Mouse (Mus musculus) urinary bladder, postnatal 36 days (tissue): ENCODE measurements around the gene Vdac1.

ENCODE experiments used
- DNase-seq, 2 experiments: peaks; one replicate each; pipeline ENCODE4 v3.0.0; 2022; ENCODE audit warnings: low spot score in 2 of 2, mixed read lengths in 1 of 2

Gene Vdac1

DNA sequence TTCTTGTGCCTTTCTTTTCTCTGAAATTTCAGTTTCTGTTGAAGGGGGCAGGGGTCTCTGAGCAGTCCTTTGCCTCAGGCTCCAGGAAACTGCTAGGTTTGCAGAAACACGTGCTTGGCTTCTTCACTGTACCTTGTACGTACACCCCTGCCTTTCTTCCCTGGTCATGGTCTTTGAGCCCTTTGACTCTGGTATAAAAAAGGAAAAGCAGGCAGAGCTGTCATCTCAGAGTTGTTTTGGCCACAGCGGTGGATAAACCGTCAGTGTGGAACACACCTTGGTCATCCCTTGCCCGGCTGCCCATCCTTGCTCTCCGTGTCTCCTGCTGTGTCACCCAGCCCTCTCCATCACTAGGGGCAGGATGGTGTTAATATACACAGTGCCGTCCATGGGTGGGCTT lies 59.2 kb downstream of the Vdac1 start:
- DNase-seq: no peak

DNA sequence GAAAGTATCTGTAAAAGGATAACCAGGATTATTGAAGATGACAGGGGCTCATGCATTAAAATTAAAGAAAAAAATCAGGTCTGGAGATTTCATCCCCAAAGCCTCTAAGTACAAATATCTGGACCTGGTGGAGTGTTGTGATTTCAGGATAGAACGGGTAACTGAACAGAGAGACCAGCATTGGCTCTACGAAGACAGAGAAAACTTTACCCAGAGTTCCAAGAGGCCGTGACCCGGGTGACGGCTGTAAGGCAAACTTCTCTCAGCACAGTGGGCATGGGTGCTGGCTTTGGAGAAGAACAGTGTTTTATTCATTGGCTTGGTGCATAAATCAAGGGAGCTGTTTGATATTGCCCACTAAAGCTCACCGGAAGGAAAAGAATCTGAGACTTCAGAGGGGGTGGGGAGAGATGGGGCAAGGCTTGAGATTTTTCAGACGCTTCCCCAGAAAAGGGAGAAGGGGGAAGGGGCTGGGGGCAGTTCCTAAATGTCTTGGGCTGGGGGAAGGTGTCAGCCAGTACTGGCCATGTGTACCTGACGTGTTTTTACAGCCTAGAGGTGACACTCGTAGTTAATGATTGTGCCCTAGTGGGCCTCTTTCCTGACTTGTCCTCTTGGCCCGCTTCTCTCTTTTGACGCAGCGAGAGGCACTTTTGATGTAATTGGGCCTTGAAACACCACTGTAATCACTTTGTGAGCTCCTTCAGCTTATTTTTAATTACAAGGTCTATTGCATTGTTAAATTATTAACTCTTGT lies 59.8 kb downstream of the Vdac1 start:
- no peak for DNase-seq

DNA sequence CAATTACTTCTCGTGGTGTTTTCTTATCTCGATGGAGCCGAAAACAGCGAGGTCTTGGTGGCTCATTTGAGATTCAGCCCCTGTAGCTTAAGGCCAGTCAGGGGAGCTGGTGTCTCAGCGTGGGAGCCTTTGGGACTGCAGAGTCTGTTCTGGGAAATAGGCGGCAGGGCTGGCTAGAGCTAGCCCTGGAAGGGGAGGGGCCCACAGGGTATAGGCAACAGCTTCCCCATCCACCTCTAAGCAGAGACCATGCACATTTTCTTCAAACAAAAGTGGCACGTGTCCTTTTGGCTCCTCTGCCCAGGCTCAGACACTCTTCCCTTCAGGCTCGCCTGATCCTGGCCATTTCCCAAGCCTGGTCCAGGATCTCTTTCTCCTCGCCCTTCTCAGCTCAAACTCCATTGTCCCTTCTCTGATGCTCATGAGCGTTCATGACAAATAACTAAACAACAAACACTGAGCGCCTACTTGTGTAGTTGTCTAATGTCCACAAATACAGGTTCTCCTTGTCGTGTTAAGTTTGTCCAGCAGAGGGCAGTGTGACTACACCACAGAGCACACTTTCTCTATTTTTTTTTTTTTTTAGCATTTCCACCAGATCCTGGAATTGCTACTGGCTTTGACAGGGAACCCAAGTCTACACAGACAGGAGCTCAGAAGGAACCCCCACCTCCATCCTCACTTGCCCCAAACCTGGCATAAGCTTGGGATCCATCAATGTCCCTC lies 60.6 kb downstream of the Vdac1 start:
- peak; percentile 37 to 49 for DNase-seq

DNA sequence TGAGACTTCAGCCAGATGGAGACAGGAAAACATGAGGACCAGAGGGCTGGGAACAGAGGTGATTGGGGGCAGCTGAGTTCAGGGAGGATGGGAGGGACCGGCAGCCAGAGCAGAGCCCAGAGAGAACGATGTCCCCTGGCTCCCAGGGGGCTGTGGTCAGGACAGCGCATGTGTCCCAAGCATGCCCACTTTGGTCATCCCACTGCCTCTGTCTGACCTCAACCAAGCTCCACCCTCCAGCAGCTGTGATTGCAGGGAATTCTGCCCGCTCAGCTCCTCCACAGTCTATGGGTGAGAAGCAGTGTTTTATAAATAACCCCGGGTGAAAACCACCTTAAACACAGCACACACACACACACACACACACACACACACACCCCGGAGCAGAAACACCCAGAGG lies 68.8 kb downstream of the Vdac1 start:
- DNase-seq: no peak

DNA sequence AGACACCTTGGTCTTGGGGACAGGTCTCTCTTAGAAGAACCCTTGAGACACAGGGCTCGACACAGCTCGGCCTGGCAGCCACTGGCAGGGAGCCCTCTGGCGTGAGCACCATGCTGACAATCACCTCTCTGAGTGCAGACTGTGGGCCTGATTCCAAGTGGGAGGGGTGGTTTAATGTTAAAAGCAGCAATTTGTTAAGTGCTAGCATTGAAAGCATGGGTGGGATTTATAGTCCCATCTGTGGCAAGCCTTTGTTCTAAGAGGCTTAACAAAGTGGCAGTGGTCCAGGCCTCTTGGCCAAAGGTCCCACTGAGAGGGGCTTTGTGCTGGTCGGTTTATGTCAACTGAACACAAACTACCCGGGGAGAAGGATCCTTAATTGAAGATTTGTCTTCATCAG lies 70.9 kb downstream of the Vdac1 start:
- DNase-seq: no peak

DNA sequence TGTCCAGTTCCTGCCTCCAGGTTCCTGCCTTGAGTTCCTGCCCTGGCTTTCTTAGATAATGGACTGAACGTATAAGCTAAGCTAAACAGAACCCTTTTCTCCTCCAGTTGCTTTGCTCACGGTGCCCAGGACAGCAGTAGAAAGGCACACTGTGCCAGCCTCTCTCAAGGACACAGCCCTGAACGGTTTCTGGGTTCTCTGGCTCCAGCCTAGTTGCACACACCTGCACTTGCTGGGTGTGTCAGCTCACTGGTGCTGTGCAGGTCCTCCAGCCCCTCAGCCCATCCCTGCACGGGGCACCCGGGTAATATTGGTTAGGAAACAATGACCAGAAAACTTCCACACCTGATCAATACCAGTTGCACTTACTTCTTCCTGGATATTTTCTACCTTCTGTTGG lies 71.5 kb downstream of the Vdac1 start:
- no peak for DNase-seq

DNA sequence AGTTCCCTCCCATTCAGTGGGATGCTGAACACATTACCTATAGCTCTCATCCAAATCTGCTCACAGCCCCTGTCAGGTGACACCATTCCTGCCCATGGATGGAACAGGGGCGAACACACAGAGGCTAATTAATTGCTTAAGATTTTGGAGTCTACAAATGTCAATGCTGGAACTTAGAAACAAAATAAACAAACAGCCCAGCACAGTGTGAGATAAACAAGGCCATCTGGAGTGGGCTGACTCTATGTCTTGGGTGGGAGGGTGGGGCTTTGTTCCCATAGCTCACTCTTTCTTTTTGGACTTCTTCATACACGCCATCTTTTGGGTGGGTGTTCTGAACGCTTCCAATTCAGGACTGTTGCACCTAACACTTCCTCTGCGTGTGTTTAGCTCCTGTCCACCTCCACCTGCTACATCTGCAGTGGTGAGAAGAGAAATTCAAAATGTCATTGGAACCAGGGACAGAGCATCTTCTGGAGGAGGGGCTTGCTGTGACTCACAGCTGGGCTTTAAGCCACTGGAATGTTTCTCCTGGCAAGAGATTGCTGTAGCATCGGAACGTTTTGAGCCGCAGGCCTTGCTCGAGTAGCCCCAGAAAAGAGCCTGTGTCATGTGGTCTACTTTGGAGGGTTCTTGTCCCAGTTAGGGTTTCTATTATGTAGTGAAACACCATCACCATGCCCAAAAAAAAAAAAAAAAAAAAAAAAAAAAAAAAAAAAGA lies 72.6 kb downstream of the Vdac1 start:
- no peak for DNase-seq

DNA sequence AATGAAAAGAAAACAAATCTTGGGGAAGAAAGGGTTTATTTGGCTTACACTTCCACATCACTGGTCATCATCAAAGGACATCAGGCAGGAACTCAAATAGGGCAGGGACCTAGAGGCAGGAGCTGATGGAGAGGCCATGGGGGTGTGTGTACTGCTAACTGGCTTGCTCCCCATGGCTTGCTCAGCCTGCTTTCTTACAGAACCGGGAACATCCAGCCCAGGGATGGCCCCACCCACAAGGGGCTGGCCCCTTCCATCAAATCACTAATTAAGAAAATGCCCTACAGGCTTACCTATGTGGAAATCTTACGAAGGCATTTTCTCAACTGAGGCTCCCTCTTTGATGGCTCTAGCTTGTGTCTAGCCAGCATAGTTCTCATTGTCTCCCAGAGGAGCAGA lies 73.1 kb downstream of the Vdac1 start:
- DNase-seq: no peak

DNA sequence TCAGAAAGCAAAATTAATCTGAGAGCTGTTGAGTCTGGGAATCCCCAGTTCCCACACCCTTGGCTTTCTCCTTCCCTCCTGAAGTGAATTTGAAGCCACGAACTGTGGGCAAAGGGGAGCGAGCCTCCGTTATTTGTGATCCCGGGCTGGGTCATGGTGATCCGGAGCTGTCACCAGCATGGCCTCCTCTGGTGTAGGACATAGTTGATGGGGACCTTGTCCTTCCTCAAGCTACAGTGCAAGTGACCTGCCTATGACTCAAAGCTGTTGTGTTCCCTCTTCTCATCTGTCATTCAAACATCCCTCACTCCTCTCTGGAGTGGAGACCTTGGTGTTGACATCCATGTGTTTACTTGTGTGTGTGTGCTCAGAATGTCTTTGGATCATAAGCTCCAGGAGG lies 74.8 kb downstream of the Vdac1 start:
- no peak for DNase-seq

DNA sequence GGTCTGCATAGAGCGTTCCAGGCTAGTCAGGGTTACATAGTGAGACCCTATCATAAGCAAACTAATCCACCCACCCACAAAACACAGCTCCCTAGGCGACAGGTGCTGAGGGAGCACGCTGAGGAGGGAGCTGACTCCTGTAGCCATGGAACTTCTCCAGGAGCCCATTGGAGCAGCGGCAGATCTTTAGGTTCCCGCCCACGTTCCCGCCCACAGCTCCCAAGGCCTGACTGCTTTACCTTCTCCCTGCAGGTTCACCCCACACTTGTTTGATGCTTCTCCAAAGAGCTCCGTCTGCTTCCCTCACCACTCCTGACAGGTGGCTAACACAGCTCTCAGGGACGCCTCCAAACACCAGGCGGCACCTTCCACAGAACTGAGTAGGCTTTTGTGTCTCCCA lies 76.5 kb downstream of the Vdac1 start:
- no peak for DNase-seq
